Mouse (Mus musculus) megakaryocyte, embryonic 14.5 days (primary cell): Measurements from ENCODE around the gene Sorl1.

Experiments used
- FLI1 ChIP-seq: IDR thresholded peaks from 2 replicates; pipeline ENCODE4 v1.6.1; 2012; ENCODE audit warnings: low read length, inconsistent platforms, mixed read lengths
- GATA1 ChIP-seq: IDR thresholded peaks from 3 replicates; pipeline ENCODE4 v1.6.1; 2012; ENCODE audit warnings: mixed read lengths, low read length, inconsistent platforms, borderline replicate concordance

- TF ChIP-seq GATA1 = no peak
- no peak for TF ChIP-seq FLI1
These were observed 12.8 kb downstream of the Sorl1 start for GRCm38 (mm10) chr9:42111256-42111655.
